Mouse (Mus musculus): ENCODE measurements around the gene CK137956. TPM values are rescaled to one million over a fixed set of nuclear protein-coding genes. Genes with fewer than 3 reads are reported as not detected.

The CK137956 gene
- not detected in 2 replicates for total RNA-seq (2023)

DNA sequence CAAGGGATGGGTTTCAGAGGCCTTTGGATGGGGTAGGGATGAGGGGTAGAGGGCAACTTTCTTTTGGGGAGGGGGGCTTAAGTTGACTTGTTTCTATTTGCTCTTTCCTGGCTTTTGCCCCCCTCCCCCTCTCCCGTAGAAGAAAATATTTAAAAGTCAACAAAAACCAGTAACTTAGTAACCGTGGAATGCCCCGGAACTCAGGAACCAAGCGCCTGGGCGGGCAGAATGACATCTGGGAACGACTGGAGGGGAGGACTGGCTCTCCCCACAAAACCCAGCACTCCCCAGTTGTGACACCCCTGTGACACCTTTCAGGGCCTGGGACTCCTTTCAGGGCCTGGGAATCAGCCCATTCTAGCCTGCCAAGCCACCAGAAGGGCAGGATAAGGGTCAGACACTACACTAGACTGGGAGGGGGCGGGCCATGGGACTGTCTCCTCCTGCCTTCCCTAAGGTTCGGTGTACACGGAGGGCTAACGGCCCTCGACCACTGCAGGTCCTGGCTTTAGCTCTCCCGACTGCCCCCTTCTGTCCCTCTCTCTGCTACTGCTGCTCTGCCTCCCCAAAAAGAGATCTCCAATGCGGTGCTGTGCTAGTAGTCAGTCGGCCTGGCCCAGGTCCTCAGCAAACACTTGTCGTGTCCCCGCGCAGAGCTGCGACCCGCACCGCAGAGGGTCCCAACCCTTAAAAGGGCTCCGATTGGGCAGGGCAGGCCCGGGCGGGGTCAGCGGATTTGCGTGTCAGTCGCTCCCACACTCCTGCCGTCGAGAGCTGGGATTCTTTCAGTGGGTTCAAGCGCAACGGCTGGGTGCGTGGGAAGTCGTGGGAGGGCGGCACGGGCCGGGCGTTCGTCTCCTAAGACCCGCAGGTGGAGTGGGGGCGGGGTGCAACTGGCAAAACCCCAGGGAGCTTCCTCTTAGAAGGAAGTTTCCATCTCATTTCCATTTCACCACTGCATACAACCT lies at the start of gene CK137956:
CK137956 (minus strand) TSS at position 51 of the 968 bp plus-strand sequence.

DNA sequence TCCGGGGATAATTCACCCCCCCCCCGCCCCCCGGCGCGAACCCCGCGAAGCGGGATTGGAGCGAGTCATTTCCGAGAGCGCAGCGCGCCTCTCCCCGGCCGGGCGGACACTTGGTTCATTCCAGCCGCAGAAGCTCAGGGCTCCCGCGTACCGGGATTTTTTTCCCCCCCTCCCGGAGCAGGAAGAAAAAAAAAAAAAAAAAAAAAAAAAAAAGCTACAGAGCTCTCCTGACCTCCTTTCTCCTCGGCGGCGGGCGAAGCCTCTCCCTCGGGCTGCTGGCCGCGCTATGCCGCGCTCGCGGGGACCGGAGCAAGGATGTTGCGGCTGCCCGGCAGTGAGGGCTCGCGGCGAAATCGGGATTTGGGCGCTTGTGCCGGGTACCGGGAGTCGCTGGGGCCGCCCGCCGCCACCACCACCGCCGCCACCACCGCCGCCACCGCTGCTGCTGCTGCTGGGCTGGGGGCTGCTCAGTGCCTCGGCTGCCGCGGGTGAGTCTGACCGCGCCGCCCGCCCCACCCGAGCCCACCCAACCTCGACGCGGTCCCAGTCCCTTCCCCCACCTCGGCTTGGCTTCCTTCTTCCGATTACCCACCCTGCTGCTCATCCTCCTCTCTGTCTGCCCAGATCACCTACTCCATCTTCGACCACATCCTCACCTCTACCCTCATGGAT lies 17.2 kb upstream of the CK137956 start, which contains the start of gene Csmd2:
Csmd2 (plus strand) TSS at position 74 of the 672 bp plus-strand sequence.

Other genes starting within 250 kb of the CK137956 start
- gene Csmd2, start 16.9 kb upstream of the CK137956 start, total RNA-seq (2023): not detected in 2 replicates

Measured in neutrophil, adult 65 days (primary cell).